Mouse (Mus musculus) layer of hippocampus, adult 18-20 months (tissue): ENCODE data around the gene Olfr66. TPM values are rescaled to one million over a fixed set of nuclear protein-coding genes. Genes with fewer than 3 reads are reported as not detected.
A peak's percentile ranks its signal among the peaks of the same experiment; 100 is the strongest.

ENCODE experiments used
- DNase-seq, 2 experiments: peaks; one replicate each; pipeline ENCODE4 v3.0.0; 2022; ENCODE audit warnings: low spot score in 2 of 2
- long read RNA-seq: library from polyadenylated mRNA; stranded (forward); transcript quantifications from one replicate; pipeline ENCODE4 v2.0.0, GENCODE M21; 2021
- total RNA-seq, 2 experiments: library from RNA; stranded (reverse); gene quantifications; 2 replicates each; pipeline ENCODE4 v1.2.3; 2021

The Olfr66 gene
- not detected for total RNA-seq
- long read RNA-seq, result 0 reads

DNA sequence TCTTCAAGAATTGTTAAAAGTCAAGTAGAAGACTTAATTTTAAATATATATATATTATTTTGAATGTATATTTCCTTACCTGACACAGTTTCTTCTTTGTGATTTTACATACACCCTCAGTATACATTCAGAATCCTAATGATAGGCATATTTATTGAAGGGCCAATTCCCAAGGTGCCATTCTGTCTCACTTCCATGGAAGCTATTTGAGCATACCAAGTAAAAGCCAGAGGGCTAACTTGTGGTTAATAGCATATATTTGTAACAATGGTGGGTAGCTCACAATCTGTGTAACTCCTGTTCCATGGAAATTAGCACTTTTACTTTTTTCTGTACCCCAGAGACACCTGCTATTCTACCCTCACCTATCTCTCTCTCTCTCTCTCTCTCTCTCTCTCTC is at the start of gene Olfr66:
TSS of gene Olfr66 (minus strand) at position 101 of the 400 bp plus-strand sequence.
- DNase-seq, result no peak

DNA sequence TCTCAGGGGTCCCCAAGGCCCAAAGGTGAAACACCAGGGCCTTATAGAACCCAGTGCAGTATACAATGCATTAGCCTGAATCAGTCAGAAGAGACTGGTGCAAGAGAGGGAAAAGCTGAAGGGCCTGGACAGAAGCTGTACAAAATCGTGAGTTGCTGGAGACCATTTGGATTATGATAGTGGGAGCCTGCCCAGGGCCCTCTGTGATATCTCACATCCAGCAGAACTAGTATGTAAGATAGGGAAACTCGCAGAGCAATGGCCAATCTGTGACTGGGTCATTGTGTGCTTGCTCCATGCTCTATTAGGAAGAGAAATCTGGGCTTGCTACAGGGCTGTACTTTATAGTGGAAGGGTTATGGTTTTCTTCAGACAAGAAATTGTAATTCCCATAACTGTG is 48.2 kb upstream of the Olfr66 start, which contains the start of gene Olfr632:
TSS of gene Olfr632 (plus strand) at position 84 of the 400 bp plus-strand sequence.
- DNase-seq, result no peak

DNA sequence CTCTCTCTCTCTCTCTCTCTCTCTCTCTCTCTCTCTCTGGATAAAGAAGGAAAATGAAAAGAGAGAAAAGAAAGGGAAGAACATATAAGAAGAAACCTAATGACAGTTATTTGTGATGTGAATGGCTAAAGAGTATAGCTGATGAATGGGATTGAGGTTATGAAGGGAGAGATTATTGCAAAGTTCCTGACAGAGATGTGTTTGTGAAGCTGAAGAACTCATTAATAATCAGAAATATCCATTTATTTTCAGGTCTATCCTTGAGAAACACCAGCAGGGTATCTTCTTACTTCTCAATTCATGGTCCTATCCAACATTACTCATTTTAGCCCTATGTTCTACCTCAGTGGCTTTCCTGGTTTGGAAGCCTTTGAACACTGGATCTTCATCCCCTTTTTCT is 42.5 kb upstream of the Olfr66 start, which contains the start of gene Olfr631:
TSS of gene Olfr631 (plus strand) at position 301 of the 400 bp plus-strand sequence.
- DNase-seq, result no peak

DNA sequence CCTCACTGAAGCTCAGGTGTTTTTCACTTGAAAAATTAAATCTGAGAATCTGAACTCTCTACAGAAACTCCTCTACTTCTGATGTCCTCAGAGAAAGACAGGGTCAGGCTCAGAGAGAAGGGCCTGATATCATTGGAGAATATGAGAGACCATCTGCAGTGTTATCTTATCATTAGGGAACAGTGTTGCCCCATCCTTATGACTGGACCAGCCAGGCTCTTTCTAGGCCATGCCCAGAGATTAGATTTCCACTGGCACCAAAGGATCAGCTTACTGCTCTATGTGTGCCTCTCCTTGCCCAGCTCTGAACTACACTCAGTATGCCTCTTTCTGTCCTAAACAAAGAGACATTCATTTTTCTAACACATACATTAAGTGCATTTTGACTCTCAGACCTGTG is 29.3 kb upstream of the Olfr66 start:
- DNase-seq, result no peak

DNA sequence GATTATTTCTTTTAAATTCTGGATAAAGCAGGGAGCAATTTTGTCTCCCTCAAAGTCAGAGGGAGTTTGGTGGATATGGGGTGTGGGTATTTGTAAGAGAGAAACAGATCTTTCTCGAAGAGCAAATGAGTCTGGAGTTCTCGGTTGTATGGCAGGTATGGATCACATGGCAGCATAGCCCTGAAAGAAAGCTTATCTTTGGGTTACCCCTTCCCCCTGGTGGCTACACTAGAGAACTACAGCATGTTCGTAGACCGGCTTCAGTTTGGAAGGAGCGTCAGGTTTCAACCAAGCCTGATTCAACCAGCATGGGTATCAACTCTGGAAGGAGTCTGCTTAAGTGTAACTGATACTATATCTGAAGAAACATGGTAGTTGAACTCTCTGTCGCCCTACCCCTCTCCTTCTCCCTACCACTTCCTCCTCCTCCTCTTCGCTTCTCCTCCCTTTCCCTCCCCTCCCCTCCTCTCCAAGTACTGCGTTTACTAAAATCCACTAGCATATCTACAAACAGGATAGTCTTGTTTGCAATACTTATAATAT is 27.0 kb upstream of the Olfr66 start:
- DNase-seq, result no peak

DNA sequence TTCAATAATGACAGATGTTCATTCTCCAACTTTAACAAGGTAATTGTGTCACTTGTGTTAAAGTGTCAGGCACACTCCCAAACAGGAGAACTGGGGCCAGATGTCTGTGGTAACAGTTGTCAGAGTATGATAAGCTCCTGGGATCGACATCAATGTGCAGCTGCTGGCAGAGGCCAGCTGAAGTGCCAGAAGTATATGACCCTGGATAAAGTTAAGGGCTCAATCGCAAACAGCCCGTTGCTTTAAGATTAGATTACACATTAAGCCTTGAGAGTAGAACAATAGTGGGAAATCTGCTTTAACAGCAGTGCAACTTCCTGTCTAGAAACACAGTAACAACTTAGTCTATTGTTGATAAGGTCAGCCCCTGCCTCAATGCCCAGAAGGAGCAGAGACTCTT is 24.0 kb upstream of the Olfr66 start:
- no peak for DNase-seq

DNA sequence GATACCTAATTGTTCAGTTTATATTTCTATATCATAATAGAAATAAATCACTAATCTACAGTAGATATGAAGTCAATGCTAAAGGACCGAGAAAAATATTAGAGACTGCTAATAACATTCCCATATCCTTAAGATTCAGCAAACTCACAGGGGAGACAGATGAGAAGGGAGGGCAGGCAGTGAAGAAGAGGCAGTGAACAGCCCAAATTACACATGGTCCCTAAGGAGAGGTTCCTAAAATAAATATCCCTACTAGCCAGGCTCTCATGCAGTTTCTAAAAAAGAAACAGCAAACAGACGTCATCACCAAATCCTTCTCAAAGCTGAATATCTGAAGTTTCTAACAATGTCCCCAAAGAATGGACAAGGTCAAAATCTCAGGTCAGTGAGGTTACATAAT is 17.1 kb upstream of the Olfr66 start, which contains the start of gene Olfr65:
TSS of gene Olfr65 (plus strand) at position 301 of the 400 bp plus-strand sequence.
- no peak for DNase-seq

DNA sequence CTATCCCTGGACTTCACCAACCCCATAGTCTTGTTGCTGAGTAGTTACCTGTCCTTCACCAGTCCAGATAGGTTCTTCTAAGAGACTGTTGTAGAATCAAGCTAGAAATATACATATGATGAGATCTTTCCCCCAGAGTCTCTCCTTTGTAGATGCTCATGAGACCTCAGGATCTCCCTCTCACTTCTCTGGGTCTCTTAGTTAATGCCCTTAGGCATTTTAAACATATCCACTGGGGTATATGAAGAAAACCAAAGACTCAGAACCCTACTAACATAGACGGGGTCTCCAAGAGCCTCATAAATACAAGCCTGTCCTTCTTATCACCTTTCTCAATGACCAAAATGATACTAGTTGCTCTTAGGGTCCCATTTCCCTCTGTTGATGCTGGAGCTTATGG is 8.3 kb upstream of the Olfr66 start, which contains the start of gene Olfr64:
TSS of gene Olfr64 (minus strand) at position 101 of the 400 bp plus-strand sequence.
- no peak for DNase-seq

DNA sequence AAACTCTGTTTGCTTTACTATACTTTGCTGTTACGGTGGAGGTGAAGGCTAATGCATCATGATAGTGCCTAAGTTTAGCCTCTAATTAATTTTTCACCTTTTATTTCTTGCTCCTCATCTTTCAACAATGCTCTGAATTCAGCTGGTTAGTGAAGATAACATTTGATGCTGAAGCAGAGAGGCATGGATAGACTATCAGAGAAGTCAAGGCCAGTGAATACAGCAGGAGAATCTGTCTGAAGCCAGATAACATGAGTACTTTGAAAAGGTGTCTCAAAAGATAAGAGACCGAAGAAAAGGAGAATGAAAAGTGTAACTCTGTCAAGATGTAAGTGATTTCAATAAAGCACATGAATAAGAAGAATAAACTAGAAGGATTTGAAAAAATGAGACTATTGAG is 9.0 kb downstream of the Olfr66 start:
- DNase-seq, result no peak

DNA sequence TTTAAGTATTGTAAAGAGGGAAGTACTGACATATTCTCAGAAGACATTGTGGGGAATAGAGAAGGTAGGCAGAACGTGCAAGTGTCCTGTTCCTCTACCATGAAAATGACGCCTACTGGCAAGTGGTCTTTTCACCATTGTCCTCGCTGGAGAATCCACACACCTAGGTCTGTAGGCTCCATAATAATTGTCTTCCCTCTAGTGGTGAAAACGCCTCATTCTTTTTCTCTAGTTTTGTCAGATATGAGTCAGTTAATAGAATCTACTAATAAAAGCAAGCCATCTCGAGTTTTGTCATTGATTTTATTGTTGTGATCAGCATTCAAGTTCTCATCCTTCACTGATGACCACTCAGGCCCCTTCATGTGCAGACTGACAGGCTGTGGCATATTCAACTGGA is 11.6 kb downstream of the Olfr66 start:
- no peak for DNase-seq

DNA sequence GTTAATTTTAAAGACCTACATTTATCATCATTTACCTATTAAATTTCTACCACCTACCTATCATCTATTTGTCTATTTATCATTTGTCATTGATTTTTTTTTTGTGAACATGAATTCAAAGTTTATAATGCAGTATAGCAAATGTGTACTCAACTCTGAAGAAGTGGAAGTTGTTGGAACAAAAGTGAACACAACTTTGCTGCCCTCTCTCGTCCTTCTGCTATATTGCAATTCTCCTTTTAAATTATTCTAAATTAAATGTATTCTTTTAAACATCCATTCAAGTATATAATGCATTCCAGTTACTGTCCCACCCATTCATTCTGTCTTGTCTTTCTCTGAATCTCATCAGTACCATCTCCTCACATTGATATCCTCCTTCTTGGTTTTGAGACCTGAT is 13.0 kb downstream of the Olfr66 start:
- DNase-seq, result peak in 1 of 2 experiments; percentile 2

DNA sequence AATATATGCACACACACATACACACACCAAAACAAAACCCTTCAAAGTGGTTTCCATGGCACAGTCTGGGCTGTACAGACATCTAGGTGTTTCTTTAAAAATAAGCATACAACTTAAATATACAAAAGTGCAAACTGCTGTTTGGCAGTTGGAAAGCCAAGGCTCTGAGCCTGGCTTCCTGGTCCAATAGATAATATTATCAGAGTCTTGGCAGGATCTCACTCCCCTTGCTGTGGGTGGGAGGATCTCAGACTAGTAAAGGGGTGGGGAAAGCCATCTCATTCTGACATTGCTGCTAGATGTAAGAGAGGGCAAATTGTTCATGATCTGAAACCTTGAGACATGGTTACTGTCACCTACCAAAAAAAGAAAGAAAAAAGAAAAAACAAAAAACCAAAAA is 15.4 kb downstream of the Olfr66 start:
- no peak for DNase-seq

DNA sequence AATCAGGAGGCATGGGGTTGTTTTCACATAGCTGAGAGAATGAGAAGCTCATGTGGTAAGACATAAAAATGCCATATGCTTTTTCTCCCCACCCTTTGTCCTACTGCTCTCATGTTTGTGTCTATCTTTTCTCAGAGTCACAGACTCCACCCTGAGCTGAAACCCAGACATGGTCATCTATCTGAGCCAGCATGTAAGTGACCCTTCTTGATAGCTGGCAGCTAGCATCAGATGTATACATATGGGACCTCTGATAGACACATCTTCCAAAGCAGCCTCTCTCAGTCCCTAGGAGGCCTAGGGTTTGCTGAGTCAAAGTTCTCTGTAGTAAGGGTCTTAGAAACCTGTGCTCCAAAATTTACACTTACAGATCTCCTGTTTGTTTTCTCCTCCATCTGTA is 20.3 kb downstream of the Olfr66 start:
- DNase-seq, result no peak

DNA sequence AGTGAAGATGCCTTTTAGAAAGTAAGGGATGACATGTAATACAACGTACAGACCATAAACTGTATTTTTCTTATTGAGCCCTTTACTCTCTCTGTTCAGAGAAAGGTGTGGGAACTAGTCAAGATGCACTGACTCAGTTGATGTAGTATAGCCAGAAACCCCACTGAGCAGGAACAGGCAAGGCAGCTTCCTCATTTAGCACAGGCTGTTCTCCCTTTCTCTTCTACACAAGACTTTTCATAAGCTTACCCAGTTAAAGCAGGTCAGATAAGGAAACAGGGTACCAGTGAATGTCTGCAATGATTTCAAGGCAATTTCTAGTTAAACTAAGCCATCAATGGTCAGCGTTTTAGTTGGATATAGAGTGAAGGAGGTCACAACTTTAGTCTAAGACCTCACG is 24.5 kb downstream of the Olfr66 start:
- no peak for DNase-seq

DNA sequence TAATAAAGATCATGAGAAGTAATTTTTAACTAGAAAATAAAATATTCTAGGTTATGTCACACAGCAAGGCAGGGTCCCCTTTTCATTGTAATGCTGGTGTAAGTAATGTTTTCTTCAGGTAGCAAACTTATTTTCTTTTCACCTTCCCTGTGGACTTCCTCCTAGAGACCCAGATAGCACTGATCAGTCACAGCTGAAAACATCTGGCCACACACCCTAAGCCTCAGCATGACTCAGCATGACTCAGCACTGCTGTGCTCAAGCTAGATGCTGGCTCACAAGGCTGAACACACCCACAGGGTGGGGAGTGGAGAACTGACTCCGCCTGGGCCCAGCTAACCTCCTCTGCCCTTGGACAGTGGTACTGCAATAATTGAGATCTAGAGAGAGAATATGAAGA is 25.2 kb downstream of the Olfr66 start:
- no peak for DNase-seq

DNA sequence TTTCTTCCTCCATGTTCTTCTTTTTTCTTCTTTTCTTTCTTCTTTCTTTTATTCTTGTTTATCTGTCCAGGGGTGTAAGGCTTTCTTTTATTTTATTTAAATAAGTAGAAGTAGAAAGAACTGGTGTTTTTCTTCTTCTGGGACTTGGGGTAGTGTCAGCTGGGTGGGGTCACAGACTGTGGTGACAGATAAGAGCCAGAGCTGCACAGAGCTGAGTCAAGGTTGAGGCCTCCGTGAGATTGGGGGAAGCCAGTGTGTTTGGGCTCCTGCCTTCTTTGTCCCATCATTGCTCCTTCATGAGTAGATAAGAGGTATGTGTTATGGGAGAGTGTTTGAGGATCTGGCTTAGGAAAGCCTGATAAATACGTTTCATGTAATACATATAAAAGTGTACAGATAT is 27.0 kb downstream of the Olfr66 start:
- DNase-seq, result no peak

DNA sequence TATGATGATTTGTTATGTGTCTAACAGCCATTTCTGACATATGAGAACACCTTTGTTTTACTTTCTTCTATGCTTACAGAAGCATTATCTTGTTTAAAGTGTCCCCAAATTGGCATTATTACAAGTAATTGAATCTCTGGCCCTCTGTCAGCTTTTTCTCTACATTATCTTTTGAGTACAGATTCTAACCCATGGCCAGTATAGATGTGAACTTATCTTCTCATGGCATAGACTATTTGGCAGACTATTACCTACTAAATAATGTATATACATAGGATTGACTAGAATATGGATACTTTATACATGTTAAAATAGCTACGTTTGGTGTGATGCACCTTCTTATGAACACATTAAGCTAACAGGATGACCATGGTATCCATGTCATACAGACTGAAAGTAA is 31.4 kb downstream of the Olfr66 start:
- no peak for DNase-seq

DNA sequence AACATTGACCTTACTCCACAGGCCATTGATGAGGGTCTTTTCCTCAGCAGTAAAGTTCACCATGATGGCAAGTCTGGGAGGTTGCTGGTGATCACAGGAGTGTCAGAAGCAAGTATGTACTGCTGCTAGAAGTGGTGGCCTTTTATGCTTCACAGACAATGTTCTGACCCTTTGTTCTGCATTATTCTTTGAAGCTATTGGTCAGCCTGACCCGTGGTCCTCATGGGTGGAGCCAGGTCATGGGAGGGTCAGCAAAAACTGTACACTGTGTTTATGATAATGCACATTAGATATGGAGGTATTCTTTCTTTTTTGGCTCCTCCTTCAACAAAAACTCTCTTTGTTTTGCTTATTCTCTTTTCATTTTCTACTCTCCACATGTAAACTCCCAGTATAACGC is 33.0 kb downstream of the Olfr66 start, which contains the start of gene Hbb-y:
TSS of gene Hbb-y (minus strand) at position 127 of the 400 bp plus-strand sequence.
- no peak for DNase-seq

DNA sequence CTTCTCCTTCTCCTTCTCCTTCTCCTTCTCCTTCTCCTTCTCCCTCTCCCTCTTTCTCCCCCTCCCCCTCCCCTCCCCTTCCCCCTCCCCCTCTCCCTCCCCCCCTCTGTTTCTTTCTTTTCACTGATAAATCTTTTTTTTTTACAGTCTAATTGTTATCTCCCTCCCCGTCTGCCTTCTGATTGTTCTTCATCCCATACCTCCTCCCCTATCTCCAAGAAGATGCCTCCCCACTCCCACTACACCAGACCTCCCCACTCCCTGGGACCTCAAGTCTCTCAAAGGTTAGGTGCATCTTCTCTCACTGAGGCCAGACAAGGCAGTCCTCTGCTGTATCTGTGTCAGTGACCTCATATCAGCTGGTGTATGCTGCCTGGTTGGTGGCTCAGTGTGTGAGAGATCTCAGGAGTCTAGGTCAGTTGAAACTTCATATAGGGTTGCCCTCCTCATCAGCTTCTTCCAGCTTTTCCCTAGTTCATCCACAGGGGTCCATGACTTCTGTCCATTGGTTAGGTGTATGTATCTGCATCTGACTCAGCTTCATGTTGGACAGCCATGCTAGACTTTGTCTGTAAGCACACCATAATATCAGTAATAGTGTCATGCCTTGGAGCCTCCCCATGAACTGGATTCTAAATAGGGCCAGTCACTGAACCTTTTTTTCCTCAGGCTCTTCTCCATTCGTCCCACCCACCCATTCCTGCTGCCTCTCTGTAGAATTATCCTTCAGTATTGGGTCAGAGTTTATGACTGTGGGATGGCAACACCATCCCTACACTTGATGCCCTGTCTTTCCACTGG is 41.3 kb downstream of the Olfr66 start:
- no peak for DNase-seq

DNA sequence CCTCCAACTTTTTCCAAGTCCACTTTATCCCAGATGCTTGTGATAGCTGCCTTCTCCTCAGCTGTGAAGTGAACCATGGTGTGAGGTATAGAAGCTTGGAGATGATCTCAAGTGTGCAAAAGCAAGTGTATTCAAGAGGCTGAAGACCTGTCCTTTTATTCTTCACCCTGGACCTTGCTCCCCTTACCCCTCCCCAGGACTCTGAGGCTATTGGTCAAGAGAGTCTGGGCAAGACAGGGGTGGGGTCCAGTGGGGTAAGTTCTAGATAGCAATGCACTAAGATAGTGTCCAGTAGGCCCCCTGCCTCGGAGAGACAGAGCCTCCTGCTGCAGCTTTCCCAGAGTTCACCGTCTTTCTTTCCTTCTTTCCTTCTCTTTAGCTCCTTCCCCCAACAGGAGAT is 43.0 kb downstream of the Olfr66 start, which contains the start of gene Hbb-bh1:
TSS of gene Hbb-bh1 (minus strand) at position 131 of the 400 bp plus-strand sequence.
- no peak for DNase-seq

DNA sequence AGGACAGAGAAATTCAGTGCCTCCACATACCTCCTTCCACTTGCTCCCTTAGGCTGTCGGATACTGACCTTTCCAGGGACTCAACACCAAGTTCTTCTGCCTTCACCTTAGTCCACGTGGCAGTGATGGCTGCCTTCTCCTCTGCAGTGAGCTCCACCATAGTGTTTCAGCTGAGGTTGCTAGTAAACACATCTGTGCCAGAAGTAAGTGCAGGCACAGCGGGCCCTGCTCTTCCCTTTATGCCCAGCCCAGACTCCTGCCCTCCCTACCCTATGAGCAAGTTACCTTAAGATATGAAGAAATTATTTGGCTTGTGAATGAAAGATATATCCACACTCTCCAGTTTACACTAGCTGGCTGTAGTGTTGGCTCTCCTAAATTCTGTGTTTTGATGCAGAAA is 45.8 kb downstream of the Olfr66 start, which contains the start of gene Hbb-bh2:
TSS of gene Hbb-bh2 (minus strand) at position 253 of the 400 bp plus-strand sequence.
- DNase-seq, result no peak
